In genomic region chr3:101816006-101816405, GRCm38 (mm10) we compare ENCODE assay signal across 15 mouse cellular contexts. TPM values are rescaled to one million over a fixed set of nuclear protein-coding genes. Genes with fewer than 3 reads are reported as not detected.
"Had no signal": no experiment of that assay in that cellular context is flagged by ENCODE, and none has a peak within 500 bp of the region (broad histone marks: within the 10 kb centered on the region; RNA-seq: fewer than 3 reads in every experiment).

No protein-coding gene starts in this region.

- DNase-seq: liver, embryonic 13.5 days; liver, postnatal 0 days; lung, adult 2 months; lung, postnatal 14 days; lung, postnatal 36 days; retina, postnatal 1 day; right cerebral cortex, adult 18-20 months; right cerebral cortex, postnatal 25 days; right cerebral cortex, postnatal 4 days; spleen, adult 18-20 months; thymus, adult 2 months; thymus, postnatal 25 days; thymus, postnatal 4 days had no signal

RNA-seq across cellular contexts. Expression of gene Mab21l3, which starts 32.8 kb away (rescaled TPM):
- polyA plus RNA-seq: liver, embryonic 15.5 days; liver, postnatal 0 days; midbrain, postnatal 0 days had no signal
